ENCODE assay signal across 18 mouse cellular contexts in the genomic region with DNA sequence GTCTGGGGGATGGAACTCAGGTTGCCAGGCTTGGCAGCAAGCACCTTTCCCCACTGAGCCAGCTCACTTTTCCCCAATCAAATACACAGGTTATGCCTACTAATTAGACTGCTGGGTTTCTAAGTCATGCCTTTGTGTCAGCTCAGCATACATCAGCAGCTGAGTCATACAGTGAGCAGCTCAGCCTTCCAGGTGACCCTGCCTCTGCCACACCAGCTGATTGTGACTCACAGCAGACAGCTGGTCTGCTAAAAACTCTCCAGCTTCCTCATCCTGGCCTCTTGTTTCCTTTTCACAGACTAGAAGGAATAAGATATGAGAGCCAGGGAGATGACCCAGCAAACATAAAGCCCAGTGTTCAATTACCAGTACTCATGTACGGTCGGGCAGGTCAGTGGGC.
DNase-seq lines count a peak whose midpoint lies in the region; ATAC-seq lines count a peak whose summit lies in the region.
"Had no signal": no experiment of that assay in that cellular context is flagged by ENCODE, and none has a peak within 500 bp of the region (broad histone marks: within the 10 kb centered on the region; RNA-seq: fewer than 3 reads in every experiment).

No protein-coding gene starts in this region.

- H3K4me2 ChIP-seq in stomach, embryonic 14.5 days (replicated peaks; ENCODE audit: low read depth, low read length): no peak overlapping the region
- H3K4me2 ChIP-seq: embryonic facial prominence, embryonic 12.5 days; forebrain, embryonic 12.5 days; liver, embryonic 15.5 days; neural tube, embryonic 12.5 days had no signal

- WGBS in stomach, embryonic 14.5 days: 73% methylated on average over 2 of the region's 2 CpGs

- peak; percentile 72; the same call in 1 of the 2 replicates for ATAC-seq in stomach, embryonic 14.5 days (ENCODE audit: insufficient number of reproducible peaks, insufficient read depth, low FRiP score, low read depth)
- ATAC-seq in megakaryocyte-erythroid progenitor cell, adult 5-6 weeks (replicated peaks; ENCODE audit: low FRiP score, low TSS enrichment, poor library complexity, severe bottlenecking): no peak
- ATAC-seq: inflammation-experienced regulatory T-cells, adult 6 months had no signal

- H3K4me1 ChIP-seq in stomach, embryonic 14.5 days (ENCODE audit: control insufficient read depth, insufficient read depth, low read length): no peaks in the 10 kb centered on the region
- H3K4me1 ChIP-seq: embryonic facial prominence, embryonic 12.5 days; forebrain, embryonic 12.5 days; liver, embryonic 15.5 days; neural tube, embryonic 12.5 days had no signal

- no peak overlapping the region for H3K9ac ChIP-seq in stomach, embryonic 14.5 days (replicated peaks; ENCODE audit: low read depth, low read length)
- H3K9ac ChIP-seq: embryonic facial prominence, embryonic 12.5 days; forebrain, embryonic 12.5 days; liver, embryonic 15.5 days; neural tube, embryonic 12.5 days had no signal

- H3K4me3 ChIP-seq in stomach, embryonic 14.5 days (ENCODE audit: low read depth, low read length): no peak overlapping the region
- H3K4me3 ChIP-seq: embryonic facial prominence, embryonic 12.5 days; forebrain, embryonic 12.5 days; liver, embryonic 15.5 days; neural tube, embryonic 12.5 days had no signal

- no peaks in the 10 kb centered on the region for H3K27me3 ChIP-seq in stomach, embryonic 14.5 days (ENCODE audit: control insufficient read depth, insufficient read depth, low read length)
- H3K27me3 ChIP-seq: embryonic facial prominence, embryonic 12.5 days; forebrain, embryonic 12.5 days; liver, embryonic 15.5 days; neural tube, embryonic 12.5 days had no signal

- DNase-seq in adrenal gland, adult (ENCODE audit: inconsistent age in 2 of 2, low spot score in 1 of 2): peak; percentile 40 to 66
- DNase-seq in adrenal gland, postnatal 25 days: no peak
- peak; percentile 11 for DNase-seq in right cerebral cortex, adult 18-20 months
- DNase-seq in right cerebral cortex, postnatal 14 days: no peak
- peak; percentile 22 for DNase-seq in adrenal gland, postnatal 14 days
- no peak for DNase-seq in liver
- DNase-seq: cerebellum, postnatal 36 days; kidney, postnatal 4 days; midbrain, embryonic 14.5 days; retina, postnatal 1 day; thymus, adult 2 months had no signal

- H3K36me3 ChIP-seq in stomach, embryonic 14.5 days (ENCODE audit: control insufficient read depth, insufficient read depth, low read length): no peaks in the 10 kb centered on the region
- H3K36me3 ChIP-seq: embryonic facial prominence, embryonic 12.5 days; forebrain, embryonic 12.5 days; liver, embryonic 15.5 days; neural tube, embryonic 12.5 days had no signal

- no peaks in the 10 kb centered on the region for H3K9me3 ChIP-seq in stomach, embryonic 14.5 days (ENCODE audit: control insufficient read depth, low read depth, low read length)
- H3K9me3 ChIP-seq: embryonic facial prominence, embryonic 12.5 days; forebrain, embryonic 12.5 days; liver, embryonic 15.5 days; neural tube, embryonic 12.5 days had no signal

- H3K27ac ChIP-seq in stomach, embryonic 14.5 days (ENCODE audit: low read length): no peak overlapping the region
- H3K27ac ChIP-seq: embryonic facial prominence, embryonic 12.5 days; forebrain, embryonic 12.5 days; liver, embryonic 15.5 days; neural tube, embryonic 12.5 days had no signal

Comparison
In these comparisons a context has a peak if more than half of its experiments do, and no peak if none do; other contexts are left out.
1. DNase-seq: peak in adrenal gland, adult (2 of 2), right cerebral cortex, adult 18-20 months (single experiment) and adrenal gland, postnatal 14 days (single experiment); none in adrenal gland, postnatal 25 days (single experiment), right cerebral cortex, postnatal 14 days (single experiment) and liver (single experiment).